Mouse (Mus musculus) embryo, embryonic 10 days (tissue): ENCODE results near the gene Krtap8-1.

Experiments
- DNase-seq: peaks from one replicate; pipeline ENCODE4 v3.0.0-alpha.2; 2015; ENCODE audit warnings: low spot score

Krtap8-1 gene

GRCm38 (mm10) chr16:89487852-89488251 is at the start of gene Krtap8-1:
Gene Krtap8-1 (minus strand): TSS chr16:89487952.
- no peak for DNase-seq

- DNase-seq = no peak
Measured at GRCm38 (mm10) chr16:89537349-89537748, 49.6 kb upstream of the Krtap8-1 start.

- peak; percentile 5 for DNase-seq
Measured at GRCm38 (mm10) chr16:89530547-89530946, 42.8 kb upstream of the Krtap8-1 start.

- peak; percentile 7 for DNase-seq
Measured at GRCm38 (mm10) chr16:89529846-89530245, 42.1 kb upstream of the Krtap8-1 start.

- DNase-seq = no peak
Measured at GRCm38 (mm10) chr16:89528380-89528779, 40.6 kb upstream of the Krtap8-1 start.

- DNase-seq = no peak
Measured at GRCm38 (mm10) chr16:89520996-89521395, 33.2 kb upstream of the Krtap8-1 start.

GRCm38 (mm10) chr16:89520555-89520954 is 32.8 kb upstream of the Krtap8-1 start:
- no peak for DNase-seq

GRCm38 (mm10) chr16:89520091-89520490 is 32.3 kb upstream of the Krtap8-1 start:
- no peak for DNase-seq

- peak; percentile 78 for DNase-seq
Measured at GRCm38 (mm10) chr16:89517635-89518034, 29.9 kb upstream of the Krtap8-1 start.

- DNase-seq = no peak
Measured at GRCm38 (mm10) chr16:89513431-89513830, 25.7 kb upstream of the Krtap8-1 start.

GRCm38 (mm10) chr16:89508223-89508622 is 20.5 kb upstream of the Krtap8-1 start, which contains the start of gene Krtap7-1:
Gene Krtap7-1 (minus strand): TSS chr16:89508323.
- no peak for DNase-seq

- DNase-seq = no peak
Measured at GRCm38 (mm10) chr16:89503571-89503970, 15.8 kb upstream of the Krtap8-1 start.

GRCm38 (mm10) chr16:89501870-89502269 is 14.1 kb upstream of the Krtap8-1 start:
- DNase-seq = no peak

- DNase-seq = no peak
Measured at GRCm38 (mm10) chr16:89497002-89497401, 9.2 kb upstream of the Krtap8-1 start.

GRCm38 (mm10) chr16:89495394-89496153 is 7.8 kb upstream of the Krtap8-1 start:
- no peak for DNase-seq

- no peak for DNase-seq
Measured at GRCm38 (mm10) chr16:89477679-89478314, 10.0 kb downstream of the Krtap8-1 start.

- DNase-seq = no peak
Measured at GRCm38 (mm10) chr16:89461189-89461588, 26.6 kb downstream of the Krtap8-1 start.
